Mouse (Mus musculus): ENCODE results near the gene Foxj3. TPM values are rescaled to one million over a fixed set of nuclear protein-coding genes. Genes with fewer than 3 reads are reported as not detected.
"Not testable (repeated sequence)": the region's sequence is repeated elsewhere in the genome, so short reads cannot be mapped to it uniquely, and the experiment has no call there.

The Foxj3 gene
- 5.0 and 9.7 TPM in 2 replicates for polyA plus RNA-seq (2011; ENCODE audit: insufficient read depth, insufficient read length, low replicate concordance, missing spikeins)

DNA sequence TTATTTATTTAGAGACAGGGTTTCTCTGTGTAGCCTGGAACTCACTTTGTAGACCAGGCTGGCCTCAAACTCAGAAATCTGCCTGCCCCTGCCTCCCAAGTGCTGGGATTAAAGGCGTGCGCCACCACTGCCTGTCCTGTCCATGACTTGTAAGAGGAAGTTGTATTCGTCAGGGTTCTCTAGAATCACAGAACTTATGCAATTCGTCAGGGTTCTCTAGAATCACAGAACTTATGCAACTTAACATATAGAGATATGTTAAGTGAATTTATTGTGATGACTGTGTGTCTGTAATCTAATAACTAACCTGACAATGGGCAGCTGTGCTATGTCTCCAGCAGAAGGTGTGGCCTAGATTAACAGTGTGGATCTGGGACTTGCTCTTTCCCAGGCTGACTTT, at the start of gene Foxj3:
TSS of gene Foxj3 (plus strand) at position 390 of the 400 bp plus-strand sequence.
- 36% methylated on average over 4 of the region's 4 CpGs for WGBS
- not testable (repeated sequence) for H3K4me1 ChIP-seq (ENCODE audit: control insufficient read depth, insufficient read depth, low read length); H3K4me3 ChIP-seq (replicated peaks; ENCODE audit: control insufficient read depth, low read depth, low read length); H3K27ac ChIP-seq (ENCODE audit: control insufficient read depth, insufficient read depth, low read depth, low read length, poor library complexity)

DNA sequence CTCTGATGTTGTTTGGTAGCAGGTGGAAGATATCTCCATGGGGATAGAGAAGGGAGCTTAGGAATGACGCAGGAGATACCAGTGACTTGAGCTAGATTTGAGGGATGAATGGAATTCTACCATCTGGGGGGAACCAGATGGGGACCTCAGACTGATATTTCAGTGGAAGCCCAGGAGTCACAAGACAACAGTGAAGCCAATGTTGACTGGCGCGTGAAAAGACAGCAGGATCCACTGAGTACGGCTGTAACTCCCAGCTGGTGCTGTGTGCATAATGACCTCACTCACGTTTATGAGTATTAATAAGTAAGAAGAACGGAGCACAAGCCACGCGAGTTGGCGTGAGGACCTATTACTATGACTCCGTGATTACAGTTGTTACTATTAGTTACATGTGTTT, 47.1 kb upstream of the Foxj3 start:
- WGBS: 89% methylated on average over 10 of the region's 10 CpGs
- TF ChIP-seq POLR2A (IDR thresholded peaks at IDR 0.05; ENCODE audit: borderline replicate concordance, control insufficient read depth, low read depth, low read length) (no peak), CTCF (IDR thresholded peaks at IDR 0.05; ENCODE audit: control insufficient read depth, insufficient read depth, low read length) (no peak)

DNA sequence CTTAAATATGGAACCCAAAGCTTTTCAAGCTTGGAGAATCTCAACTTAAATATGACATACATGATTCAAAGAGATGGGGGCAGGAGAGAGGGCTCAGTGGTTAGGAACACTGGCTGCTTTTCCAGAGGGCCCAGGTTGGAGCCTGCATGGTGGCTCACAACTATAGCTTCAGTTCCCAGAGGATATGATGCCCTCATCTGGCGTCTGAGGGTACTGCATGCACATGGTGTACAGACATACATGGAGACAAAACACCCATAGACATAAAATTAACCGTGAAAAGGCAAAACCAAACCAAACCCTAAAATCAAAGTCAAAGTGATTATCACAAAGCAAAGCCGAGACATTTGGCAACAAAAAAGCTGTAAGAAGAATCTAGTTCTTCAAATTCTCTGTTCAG, 46.0 kb upstream of the Foxj3 start:
- no peak overlapping the region for H3K27ac ChIP-seq (ENCODE audit: control insufficient read depth, insufficient read depth, low read depth, low read length, poor library complexity)
- WGBS: 64% methylated on average over 3 of the region's 3 CpGs
- H3K4me1 ChIP-seq (ENCODE audit: control insufficient read depth, insufficient read depth, low read length): no peaks in the 10 kb centered on the region
- TF ChIP-seq CTCF (IDR thresholded peaks at IDR 0.05; ENCODE audit: control insufficient read depth, insufficient read depth, low read length) (0 out of 2 replicates have a peak, but pooled peaks have one; percentile 6), POLR2A (IDR thresholded peaks at IDR 0.05; ENCODE audit: borderline replicate concordance, control insufficient read depth, low read depth, low read length) (no peak)
- H3K4me3 ChIP-seq (replicated peaks; ENCODE audit: control insufficient read depth, low read depth, low read length): no peak overlapping the region

More for the DNA sequence above, 47.1 kb upstream of the Foxj3 start:
- H3K4me3 ChIP-seq (replicated peaks; ENCODE audit: control insufficient read depth, low read depth, low read length): no peak overlapping the region
- no peak overlapping the region for H3K27ac ChIP-seq (ENCODE audit: control insufficient read depth, insufficient read depth, low read depth, low read length, poor library complexity)
- H3K4me1 ChIP-seq (ENCODE audit: control insufficient read depth, insufficient read depth, low read length): no peaks in the 10 kb centered on the region

DNA sequence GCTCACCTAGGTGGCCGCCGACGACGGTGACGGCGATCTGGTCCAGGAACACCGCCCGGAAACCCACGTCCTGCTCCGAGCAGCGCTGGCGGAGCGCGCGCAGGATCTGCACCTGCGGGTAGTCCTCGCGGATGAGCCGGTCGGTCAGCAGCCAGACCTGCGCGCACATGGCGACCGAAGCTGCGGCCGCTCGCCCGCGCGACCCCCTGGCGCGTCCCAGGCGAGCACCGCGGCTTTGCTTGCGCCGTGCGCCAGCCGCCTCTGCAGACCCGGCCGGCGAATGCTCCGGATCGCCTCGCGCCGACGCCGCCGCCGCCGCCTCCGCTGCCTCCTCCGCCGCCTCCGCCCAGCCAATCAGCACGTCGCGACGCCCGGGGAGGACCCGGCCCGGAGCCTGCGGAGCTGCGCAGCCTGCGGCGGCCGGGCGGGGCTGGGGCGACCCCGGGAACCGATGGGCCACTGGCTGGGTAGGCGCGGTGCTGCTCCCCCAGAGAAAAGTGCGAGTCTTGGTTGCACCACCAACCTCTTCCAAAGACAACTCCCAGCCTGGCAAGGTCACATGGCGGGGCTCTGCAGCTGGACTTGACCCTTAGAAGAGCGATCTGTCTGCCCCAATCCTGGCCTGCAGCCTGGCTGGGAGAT, 44.4 kb upstream of the Foxj3 start, which contains the start of gene Rimkla:
TSS of gene Rimkla (minus strand) at position 338 of the 642 bp plus-strand sequence.
- TF ChIP-seq POLR2A (IDR thresholded peaks at IDR 0.05; ENCODE audit: borderline replicate concordance, control insufficient read depth, low read depth, low read length) (no peak), CTCF (IDR thresholded peaks at IDR 0.05; ENCODE audit: control insufficient read depth, insufficient read depth, low read length) (no peak)
- Histone ChIP-seq H3K27ac (ENCODE audit: control insufficient read depth, insufficient read depth, low read depth, low read length, poor library complexity) (no peak within 1 kb of the TSS; the same call in 1 of the 2 replicates), H3K4me1 (ENCODE audit: control insufficient read depth, insufficient read depth, low read length) (no peaks in the 10 kb centered on the region), H3K4me3 (replicated peaks; ENCODE audit: control insufficient read depth, low read depth, low read length) (peak within 1 kb of the TSS; percentile 7)
- under 1% methylated on average over 73 of the region's 77 CpGs for WGBS

DNA sequence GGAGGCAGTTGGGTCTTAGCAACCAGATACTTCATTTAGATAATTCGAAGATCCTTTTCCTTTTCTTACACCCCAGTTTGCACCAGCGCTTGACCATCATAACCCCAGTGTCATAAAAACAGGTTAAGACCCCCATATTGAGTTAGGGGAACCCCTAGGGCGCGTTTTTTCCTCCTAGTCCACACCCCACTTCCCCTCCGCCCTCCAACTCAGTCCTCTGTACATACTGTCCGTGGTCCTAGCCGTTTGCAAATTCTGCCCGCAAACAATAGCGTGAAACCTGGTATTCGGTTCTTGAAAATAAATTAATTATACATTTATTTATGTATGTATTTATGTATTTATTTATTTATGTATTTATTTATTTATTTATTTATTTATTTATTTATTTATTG, 43.9 kb upstream of the Foxj3 start:
- Histone ChIP-seq H3K4me1 (ENCODE audit: control insufficient read depth, insufficient read depth, low read length) (no peaks in the 10 kb centered on the region), H3K27ac (ENCODE audit: control insufficient read depth, insufficient read depth, low read depth, low read length, poor library complexity) (no peak overlapping the region; the same call in 1 of the 2 replicates), H3K4me3 (replicated peaks; ENCODE audit: control insufficient read depth, low read depth, low read length) (no peak overlapping the region)
- TF ChIP-seq CTCF (IDR thresholded peaks at IDR 0.05; ENCODE audit: control insufficient read depth, insufficient read depth, low read length) (no peak), POLR2A (IDR thresholded peaks at IDR 0.05; ENCODE audit: borderline replicate concordance, control insufficient read depth, low read depth, low read length) (no peak)
- WGBS: 36% methylated on average over 10 of the region's 10 CpGs

DNA sequence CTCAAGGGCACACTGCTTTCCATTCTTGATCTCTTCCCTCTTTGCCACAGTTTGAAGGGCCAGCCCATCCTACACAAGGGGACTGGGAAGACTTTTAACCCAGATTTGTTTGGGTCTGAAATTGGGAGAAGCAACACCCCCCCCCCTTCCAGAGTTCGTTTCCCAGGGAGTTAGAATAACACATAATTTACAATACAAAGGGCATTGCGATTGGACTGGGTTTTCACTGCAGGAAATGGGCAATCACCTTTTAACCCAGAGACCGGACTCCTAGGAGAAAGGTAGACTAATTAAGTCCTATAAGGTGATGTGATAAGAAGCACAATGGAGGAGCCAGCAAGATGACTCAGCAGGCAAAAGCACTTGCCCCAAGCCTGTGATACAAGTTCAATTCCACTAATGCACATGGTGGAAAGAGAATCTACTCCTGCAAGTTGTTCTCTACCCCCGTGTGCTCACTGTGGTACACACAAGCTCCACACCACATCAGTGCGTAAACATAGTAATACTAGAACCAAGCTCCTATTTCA, 38.4 kb upstream of the Foxj3 start:
- H3K27ac ChIP-seq (ENCODE audit: control insufficient read depth, insufficient read depth, low read depth, low read length, poor library complexity): no peak overlapping the region
- H3K4me1 ChIP-seq (ENCODE audit: control insufficient read depth, insufficient read depth, low read length): no peaks in the 10 kb centered on the region
- H3K4me3 ChIP-seq (replicated peaks; ENCODE audit: control insufficient read depth, low read depth, low read length): no peak overlapping the region
- WGBS: 65% methylated on average over 5 of the region's 5 CpGs
- no peak for TF ChIP-seq POLR2A (IDR thresholded peaks at IDR 0.05; ENCODE audit: borderline replicate concordance, control insufficient read depth, low read depth, low read length)
- no peak for TF ChIP-seq CTCF (IDR thresholded peaks at IDR 0.05; ENCODE audit: control insufficient read depth, insufficient read depth, low read length)

DNA sequence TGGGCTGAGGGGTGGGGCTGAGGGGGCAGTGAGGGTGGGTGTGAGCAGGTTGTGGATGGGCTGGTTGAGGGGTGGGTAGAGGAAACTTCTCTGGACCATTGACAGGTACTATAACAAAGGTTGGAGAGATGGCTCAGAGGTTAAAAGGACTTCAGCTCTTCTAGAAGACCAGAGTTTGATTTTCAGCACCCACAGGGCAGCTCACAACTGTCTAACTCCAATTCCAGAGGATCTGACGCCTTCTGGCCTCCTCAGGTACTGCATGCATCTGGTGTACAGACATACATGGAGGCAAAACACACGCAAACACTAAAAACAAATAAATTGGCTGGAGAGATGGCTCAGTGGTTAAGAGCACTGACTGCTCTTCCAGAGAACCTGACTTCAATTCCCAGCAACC, 25.2 kb upstream of the Foxj3 start:
- Histone ChIP-seq H3K27ac (ENCODE audit: control insufficient read depth, insufficient read depth, low read depth, low read length, poor library complexity) (no peak overlapping the region), H3K4me3 (replicated peaks; ENCODE audit: control insufficient read depth, low read depth, low read length) (no peak overlapping the region), H3K4me1 (ENCODE audit: control insufficient read depth, insufficient read depth, low read length) (no peaks in the 10 kb centered on the region)
- WGBS: 72% methylated on average over 2 of the region's 2 CpGs
- TF ChIP-seq POLR2A (IDR thresholded peaks at IDR 0.05; ENCODE audit: borderline replicate concordance, control insufficient read depth, low read depth, low read length) (no peak), CTCF (IDR thresholded peaks at IDR 0.05; ENCODE audit: control insufficient read depth, insufficient read depth, low read length) (no peak)

DNA sequence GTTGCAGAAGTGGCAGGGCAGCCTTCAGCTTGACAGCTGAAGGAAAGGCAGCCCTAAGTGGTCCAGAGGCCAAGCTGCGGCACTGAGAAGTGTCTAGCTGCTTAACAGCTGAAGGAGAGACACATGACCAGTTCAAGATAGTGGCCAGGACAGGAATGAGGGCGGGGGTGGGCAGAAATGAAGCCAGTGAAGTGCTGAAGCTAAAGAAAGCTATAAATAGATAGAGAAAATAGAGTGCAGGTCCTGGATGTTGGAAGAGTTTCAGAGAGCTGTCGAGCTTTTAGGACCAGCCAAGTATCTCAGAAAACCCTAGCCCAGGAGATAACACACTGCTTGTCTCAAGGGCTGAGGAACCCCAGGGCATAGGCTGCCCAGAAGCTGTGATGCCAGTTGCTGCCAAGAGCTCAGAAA, 24.1 kb upstream of the Foxj3 start:
- Histone ChIP-seq H3K4me3 (replicated peaks; ENCODE audit: control insufficient read depth, low read depth, low read length) (no peak overlapping the region), H3K4me1 (ENCODE audit: control insufficient read depth, insufficient read depth, low read length) (no peaks in the 10 kb centered on the region), H3K27ac (ENCODE audit: control insufficient read depth, insufficient read depth, low read depth, low read length, poor library complexity) (no peak overlapping the region)
- no peak for TF ChIP-seq POLR2A (IDR thresholded peaks at IDR 0.05; ENCODE audit: borderline replicate concordance, control insufficient read depth, low read depth, low read length)
- no peak for TF ChIP-seq CTCF (IDR thresholded peaks at IDR 0.05; ENCODE audit: control insufficient read depth, insufficient read depth, low read length)
- 64% methylated on average over 3 of the region's 3 CpGs for WGBS
